Mouse (Mus musculus) cerebellum, postnatal 14 days (tissue): ENCODE measurements at regions not wholly inside any gene's neighbourhood (a gene's known extent, or its start where the extent isn't known, plus 50 kb on each side); places are given as distances from the start of the nearest gene placed in this dataset.

Experiments
- DNase-seq, 2 experiments: peaks; one replicate each; pipeline ENCODE4 v3.0.0; 2021; ENCODE audit warnings: mixed read lengths in 2 of 2

GRCm38 (mm10) chr1:61181099-61181821, 203.5 kb downstream of the Icos start:
- peak; percentile 98 to 99 for DNase-seq

GRCm38 (mm10) chr1:61187381-61188100, 209.8 kb downstream of the Icos start:
- DNase-seq = peak in 1 of 2 experiments; percentile 32

GRCm38 (mm10) chr1:61190921-61191320, 213.2 kb downstream of the Icos start:
- no peak for DNase-seq

DNA sequence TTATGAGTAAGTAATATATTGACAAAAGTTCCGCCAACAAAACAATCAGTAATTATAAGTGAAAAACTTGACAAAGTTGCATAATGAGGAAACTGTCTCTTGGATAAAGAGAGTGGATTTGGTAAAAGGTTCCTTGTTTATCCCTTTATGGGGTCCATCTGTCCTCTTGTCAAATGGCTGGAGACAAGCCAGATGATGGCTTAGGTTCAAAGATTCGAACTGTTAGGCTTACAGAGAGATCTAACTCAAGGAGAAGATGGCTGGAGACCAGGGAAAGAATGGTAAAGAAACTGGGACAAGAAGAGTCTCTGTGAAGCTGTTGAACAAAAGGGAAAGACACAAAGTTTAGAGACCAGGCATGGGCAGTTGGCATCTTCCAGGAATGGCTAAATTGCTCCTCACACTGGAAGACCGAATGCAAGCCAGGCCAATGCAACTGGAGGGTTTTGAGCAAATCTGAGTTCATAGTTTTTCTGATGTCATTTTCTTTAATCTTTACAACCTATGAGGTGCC, 220.9 kb downstream of the Icos start:
- peak; percentile 80 to 85 for DNase-seq

DNA sequence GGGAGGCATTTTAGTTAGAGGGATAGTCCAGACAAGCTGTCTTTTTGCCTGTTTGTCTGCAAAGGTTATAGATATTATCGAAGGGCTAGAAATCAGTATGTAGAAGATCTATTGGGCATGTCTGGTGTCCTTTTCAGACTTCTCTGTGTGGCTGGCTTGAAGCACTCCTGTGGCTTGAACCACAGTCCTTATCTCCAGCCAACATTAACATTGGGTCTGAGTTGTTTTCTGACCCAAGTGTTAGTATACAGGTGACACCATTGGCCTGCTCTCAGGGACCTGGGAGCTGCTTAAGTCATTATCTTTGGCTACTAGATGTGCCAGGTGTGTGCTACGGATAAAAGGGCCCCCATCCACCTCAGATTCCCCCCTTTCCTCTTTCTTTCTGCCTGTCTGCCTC, 223.3 kb downstream of the Icos start:
- DNase-seq = no peak

DNA sequence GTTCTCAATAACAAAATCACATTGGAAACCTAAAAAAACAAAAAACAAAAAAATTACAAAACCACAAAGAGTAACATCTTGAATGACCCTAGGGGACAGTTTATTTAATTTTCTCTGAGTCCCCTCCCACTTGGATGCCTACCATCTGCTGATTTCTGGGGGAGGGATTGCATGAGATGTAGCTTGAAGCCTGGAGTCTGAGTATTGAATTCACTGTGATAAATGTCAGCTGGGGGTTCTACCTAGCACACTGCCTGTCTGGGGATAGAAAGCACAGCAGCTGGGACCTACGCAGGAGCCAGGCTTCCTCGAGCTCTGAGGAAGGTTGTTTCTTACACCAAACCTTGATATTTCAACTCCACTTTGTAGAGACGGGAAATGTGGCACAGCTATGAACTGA, 224.4 kb downstream of the Icos start:
- DNase-seq = peak; percentile 31 to 51

GRCm38 (mm10) chr1:61203170-61203569, 225.4 kb downstream of the Icos start:
- peak; percentile 59 to 71 for DNase-seq

- DNase-seq = no peak
Measured at GRCm38 (mm10) chr1:61203612-61204011, 225.9 kb downstream of the Icos start.

DNA sequence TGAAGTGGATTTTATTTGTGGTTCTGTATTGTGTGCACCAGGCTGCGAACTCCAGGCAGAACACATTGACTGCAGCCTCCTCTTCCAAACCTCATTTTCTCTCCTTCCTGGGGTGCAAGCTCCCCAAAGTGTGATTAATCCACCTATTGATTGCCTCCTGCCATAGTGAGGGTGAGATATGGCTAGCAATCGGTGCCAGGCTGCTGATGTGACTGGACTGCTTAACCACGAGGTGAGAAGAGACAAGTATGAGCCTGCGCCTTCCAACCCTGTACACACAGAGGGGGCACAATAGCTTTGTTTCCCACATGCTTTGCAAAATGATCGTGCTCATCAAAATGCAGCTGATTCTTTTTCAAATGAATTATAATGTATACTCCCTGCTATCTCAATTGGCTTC, 227.4 kb downstream of the Icos start:
- no peak for DNase-seq

DNA sequence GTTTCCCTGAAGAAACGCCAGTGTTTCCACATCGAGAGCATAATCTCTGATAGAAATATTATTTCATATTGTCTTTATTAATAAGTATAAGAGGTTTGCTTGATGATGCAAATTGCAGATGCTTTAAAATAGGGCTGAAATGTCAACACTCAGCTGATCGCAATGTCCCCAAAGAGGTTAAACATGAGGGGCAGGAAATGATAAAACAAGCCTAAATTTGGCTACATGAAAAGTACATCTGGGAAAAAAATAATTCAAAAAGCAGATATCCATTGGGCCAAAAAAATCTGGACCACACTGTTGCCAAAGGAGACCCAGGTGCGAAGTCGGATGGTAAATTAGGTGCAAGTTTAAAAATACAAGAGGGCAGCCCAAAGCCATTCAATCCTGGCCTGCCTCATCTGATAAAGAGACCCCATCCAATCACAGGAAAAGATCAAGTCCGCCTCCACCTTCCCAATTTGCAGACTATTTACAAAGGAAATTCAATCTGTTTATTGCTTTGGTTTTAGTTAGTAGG, 229.2 kb downstream of the Icos start:
- no peak for DNase-seq

- DNase-seq = no peak
Measured at GRCm38 (mm10) chr1:61208386-61208785, 230.7 kb downstream of the Icos start.

GRCm38 (mm10) chr1:61221131-61221530, 243.4 kb downstream of the Icos start:
- DNase-seq = peak; percentile 74 to 75

- no peak for DNase-seq
Measured at GRCm38 (mm10) chr1:61228942-61229341, 251.2 kb downstream of the Icos start.

DNA sequence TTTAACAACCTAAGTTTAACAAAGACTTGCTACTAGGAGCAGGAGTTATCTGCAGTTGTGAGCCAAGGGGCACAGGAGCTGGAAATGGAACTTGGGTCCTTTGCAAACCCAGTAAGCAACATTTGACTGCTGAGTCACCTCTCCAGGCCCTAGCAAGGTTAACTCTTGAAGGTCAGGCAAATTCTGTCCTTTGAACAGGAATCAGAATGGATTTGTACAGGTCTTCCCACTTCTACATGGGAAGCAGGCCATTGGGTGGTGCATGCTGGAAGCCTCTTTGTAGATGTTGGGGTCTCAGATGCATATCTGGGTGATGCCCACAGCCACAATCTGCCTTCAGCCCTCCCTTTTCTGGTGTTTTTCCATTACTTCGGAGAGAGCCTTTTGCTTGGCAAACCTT, 255.3 kb downstream of the Icos start:
- peak in 1 of 2 experiments; percentile 17 for DNase-seq

DNA sequence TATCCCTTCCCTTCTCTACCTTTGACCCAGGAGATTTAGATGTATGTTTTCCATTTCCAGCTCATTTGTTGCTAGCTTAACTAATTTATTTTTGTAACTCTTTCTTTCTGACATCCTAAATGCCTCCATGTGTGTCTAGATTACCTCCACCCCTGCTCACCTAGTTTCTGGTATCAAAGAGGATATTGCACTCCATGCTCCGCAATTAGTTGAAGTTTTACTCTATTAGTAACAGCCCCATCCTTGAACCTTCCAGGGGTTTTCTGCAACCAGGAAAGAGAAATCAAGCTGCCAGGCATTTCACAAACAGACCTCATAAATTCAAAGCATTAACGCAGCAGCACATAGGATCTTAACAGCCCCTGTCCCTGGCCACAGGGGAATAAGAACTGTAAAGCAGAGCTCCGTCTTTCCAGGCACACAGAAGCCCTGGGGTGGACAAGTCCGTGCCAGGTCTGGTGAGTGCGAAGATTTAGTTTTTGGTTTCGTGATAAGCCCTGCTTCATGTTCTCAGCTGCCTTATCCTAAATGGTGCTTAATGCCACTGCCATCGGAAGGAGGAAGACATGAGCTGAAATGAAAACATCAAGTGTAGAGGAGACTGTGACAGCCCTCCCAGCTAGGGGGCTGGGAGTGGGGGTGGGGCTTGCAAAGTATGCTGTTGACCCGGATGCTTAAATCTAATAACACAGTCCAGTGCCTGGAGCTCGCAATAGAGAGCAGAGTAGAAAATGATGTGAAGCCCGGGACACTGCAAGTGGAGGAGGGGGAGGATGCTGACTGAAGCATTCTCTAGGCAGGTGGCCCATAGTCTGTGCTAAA, 256.0 kb downstream of the Icos start:
- peak; percentile 15 to 20 for DNase-seq

DNA sequence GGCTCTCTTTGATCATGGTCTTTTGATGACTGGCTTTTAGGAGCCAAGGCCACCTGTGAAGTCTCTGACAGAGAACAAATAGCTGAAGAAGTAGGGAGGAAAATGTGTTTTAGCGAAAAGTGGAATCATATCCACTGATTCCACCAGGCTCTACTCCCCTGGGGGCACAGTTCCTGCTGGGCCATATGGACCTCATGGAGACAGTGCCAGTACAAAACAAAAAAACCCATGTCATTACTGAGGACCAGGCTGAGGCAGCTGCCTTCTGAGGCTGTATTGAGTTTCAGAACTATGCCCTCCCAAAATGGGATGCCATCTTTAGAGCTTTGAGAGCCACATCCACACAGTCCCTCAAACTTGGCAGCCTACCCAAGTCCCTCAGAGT, 256.6 kb downstream of the Icos start:
- peak in 1 of 2 experiments; percentile 16 for DNase-seq

DNA sequence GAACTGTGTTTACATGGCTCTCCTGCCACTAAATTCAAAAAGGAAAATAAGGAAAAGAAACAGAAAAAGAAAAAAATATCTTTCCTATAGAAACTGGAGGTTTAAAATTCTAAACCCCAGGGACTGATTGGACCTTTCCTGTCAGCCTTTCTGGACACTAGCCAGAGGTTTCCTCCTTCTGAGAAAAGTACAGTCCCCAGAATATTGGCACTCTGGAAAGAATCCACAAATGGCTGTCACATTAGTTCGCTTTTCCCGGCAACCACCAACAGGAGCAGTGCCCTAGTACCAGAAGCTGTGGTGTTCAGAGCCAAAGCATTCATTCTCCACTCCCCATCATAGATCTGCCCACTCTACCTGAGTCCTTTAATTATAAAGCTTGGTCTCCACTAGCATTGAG, 258.8 kb downstream of the Icos start:
- DNase-seq = no peak

- DNase-seq = no peak
Measured at GRCm38 (mm10) chr1:61238668-61239067, 260.9 kb downstream of the Icos start.

DNA sequence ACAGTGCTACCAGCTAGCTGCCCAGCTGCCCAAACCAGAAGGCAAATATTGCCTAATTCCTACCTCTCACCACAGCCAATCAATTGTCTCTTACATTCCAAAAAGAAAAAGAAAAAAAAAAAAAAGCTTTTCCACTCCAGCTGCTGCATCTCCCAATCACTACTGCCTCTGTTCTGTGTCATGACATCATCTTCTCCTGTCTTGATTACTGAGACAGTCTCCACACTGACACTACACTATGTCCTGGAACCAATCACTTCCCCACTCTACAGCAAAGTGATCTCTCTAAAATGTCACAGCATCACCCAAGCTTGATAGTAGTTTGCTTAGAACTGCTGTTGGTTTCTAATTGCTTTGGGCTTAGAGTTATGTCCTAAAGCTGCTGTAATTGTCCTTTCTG, 279.8 kb downstream of the Icos start:
- DNase-seq = no peak

DNA sequence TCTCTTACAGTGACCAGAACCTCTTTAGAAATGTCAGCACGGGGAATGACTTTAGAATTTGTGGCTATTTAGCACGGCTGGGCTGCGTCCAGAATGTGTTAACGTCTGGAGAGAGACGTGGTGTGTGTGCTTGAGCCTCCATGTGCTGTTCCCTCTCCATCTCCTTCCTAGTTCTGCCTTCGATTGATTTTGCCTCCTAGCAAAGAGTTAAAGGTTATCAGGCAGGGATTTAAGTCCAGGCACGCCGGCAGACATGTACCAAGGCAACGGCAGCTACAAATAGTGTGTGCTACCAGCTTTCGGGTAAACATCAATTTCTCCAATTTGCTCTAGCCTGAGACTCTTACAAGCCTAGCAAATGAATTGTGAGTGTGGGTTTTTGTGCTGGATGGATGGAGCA, 285.7 kb downstream of the Icos start:
- DNase-seq = no peak

DNA sequence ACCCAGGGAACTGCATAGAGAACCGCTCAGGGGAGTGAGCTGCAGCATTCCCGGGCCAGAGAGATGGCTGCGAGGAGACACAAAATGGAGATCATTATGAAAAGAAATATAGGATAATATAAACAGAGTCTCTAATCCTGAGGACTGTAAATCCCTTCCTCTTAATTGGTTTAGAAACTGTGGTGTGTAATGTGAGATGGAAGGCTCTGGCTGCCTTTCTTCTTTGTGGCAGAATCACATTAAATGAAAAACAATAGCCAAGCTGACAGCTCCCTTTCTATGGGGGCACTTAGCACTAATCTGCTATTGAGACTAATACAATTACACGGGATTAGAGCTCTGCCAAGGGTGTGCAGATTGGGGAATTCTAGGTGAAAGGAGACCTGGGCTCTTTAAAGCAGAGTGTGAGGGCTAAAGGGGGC, 288.0 kb downstream of the Icos start:
- no peak for DNase-seq

DNA sequence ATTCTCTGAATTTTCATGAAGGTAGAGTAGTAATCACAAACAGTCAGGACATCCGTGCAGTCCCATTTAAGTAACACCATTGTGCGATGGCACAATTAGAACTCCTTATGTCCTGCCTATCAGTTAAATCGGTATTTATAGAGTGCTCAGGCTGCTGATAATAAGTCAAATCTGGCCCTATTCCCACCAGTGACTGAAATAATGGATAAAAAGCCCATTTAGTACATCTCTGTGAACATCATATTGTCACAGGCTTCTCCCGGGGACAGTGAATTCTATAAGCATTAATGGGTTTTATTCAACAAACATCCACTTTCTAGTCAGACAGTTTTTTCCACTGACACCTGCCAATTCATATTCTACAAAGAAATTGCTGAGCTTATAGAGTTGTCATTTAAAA, 296.1 kb downstream of the Icos start:
- no peak for DNase-seq

DNA sequence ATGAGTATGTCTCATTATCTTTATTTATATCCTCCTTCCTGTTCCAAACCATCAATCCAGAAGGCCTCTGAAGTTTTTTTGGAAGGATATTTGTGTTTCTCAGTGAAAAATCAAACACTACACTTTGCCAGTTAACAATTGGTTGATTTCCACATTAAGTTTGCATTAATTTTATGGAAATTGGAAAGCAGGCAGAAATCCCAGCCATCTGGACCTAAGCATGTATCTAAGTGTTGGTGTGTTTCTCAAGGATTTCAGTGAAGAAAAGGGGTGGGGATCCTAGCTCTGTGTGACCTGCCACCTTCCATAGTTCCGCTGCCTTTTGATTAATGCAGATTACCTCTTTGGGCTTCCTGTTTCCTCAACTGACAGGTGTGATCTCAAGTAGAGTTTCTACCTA, 296.5 kb downstream of the Icos start:
- no peak for DNase-seq
